23 mouse cellular contexts compared by ENCODE assay signal in the genomic region with DNA sequence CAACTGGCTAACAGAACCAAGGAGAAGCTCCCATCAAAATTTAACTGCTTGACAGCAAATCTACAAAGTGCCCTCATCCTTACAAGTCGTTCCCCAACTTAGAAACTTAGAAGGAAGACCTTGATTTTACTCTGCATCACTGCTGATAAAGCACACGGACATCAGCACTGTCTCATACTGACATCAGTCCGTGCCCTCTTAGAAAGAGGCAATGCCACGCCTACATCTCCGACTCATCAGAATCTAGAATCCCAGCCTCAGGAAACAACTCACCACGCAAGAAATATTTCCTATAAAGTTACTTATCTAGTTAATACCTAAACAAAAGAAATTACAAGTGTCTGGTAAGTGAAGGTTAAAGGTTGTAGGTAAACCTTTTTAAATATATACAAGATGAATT.
"Had no signal": no experiment of that assay in that cellular context is flagged by ENCODE, and none has a peak within 500 bp of the region (broad histone marks: within the 10 kb centered on the region; RNA-seq: fewer than 3 reads in every experiment).

No protein-coding gene starts in this region.

- H3K27ac ChIP-seq: heart, adult 2 months; heart, embryonic 13.5 days; heart, embryonic 15.5 days; hindbrain, embryonic 15.5 days; hindbrain, postnatal 0 days; kidney, embryonic 15.5 days; kidney, postnatal 0 days; limb, embryonic 13.5 days; limb, embryonic 15.5 days had no signal

- H3K4me2 ChIP-seq: heart, embryonic 13.5 days; heart, embryonic 15.5 days; hindbrain, embryonic 15.5 days; kidney, embryonic 15.5 days; limb, embryonic 13.5 days; limb, embryonic 15.5 days had no signal

- ATAC-seq: hindbrain, postnatal 0 days had no signal

- H3K9ac ChIP-seq: heart, embryonic 13.5 days; heart, embryonic 15.5 days; hindbrain, embryonic 13.5 days; hindbrain, embryonic 15.5 days; kidney, embryonic 15.5 days; limb, embryonic 13.5 days; limb, embryonic 15.5 days had no signal

- DNase-seq: gastrocnemius, postnatal 14 days; gastrocnemius, postnatal 36 days; heart, adult 11 months; heart, adult 2 months; heart, postnatal 14 days; heart, postnatal 36 days; kidney, adult 11 months; kidney, adult 2 months; kidney, adult 9 months; kidney, postnatal 14 days; kidney, postnatal 36 days; layer of hippocampus, adult 9-11 months; layer of hippocampus, postnatal 36 days; left cerebral cortex, postnatal 4 days had no signal

- H3K36me3 ChIP-seq: heart, embryonic 15.5 days; hindbrain, embryonic 13.5 days; hindbrain, embryonic 15.5 days had no signal

- H3K4me3 ChIP-seq: heart, adult 2 months; heart, embryonic 13.5 days; heart, embryonic 15.5 days; hindbrain, embryonic 13.5 days; hindbrain, embryonic 15.5 days; kidney, embryonic 15.5 days; limb, embryonic 13.5 days; limb, embryonic 15.5 days had no signal

- H3K27me3 ChIP-seq: heart, embryonic 13.5 days; heart, embryonic 15.5 days; hindbrain, embryonic 13.5 days; hindbrain, embryonic 15.5 days; kidney, embryonic 15.5 days; limb, embryonic 13.5 days; limb, embryonic 15.5 days had no signal

- H3K9me3 ChIP-seq: heart, embryonic 13.5 days; heart, embryonic 15.5 days; hindbrain, embryonic 13.5 days; hindbrain, embryonic 15.5 days; kidney, embryonic 15.5 days; limb, embryonic 13.5 days; limb, embryonic 15.5 days had no signal
